Mouse (Mus musculus): ENCODE measurements at regions not wholly inside any gene's neighbourhood (a gene's known extent, or its start where the extent isn't known, plus 50 kb on each side); places are given as distances from the start of the nearest gene placed in this dataset.

GRCm38 (mm10) chr1:35402995-35403394 is 553.2 kb downstream of the Plekhb2 start:
- TF ChIP-seq CTCF (IDR thresholded peaks at IDR 0.05; ENCODE audit: borderline replicate concordance, insufficient read depth, low read depth, low read length), result no peak
- TF ChIP-seq POLR2A (IDR thresholded peaks at IDR 0.05; ENCODE audit: borderline replicate concordance, insufficient read depth, low read length), result no peak
